Mouse (Mus musculus): ENCODE measurements around the gene Gja4.

- TF ChIP-seq ZNF384 (IDR thresholded peaks at IDR 0.05; ENCODE audit: low read depth, low read length) (no peak), ZC3H11A (IDR thresholded peaks at IDR 0.05; ENCODE audit: borderline replicate concordance, low read depth, low read length) (peak; percentile 51; the same call in 1 of the 2 replicates), CHD2 (IDR thresholded peaks at IDR 0.05; ENCODE audit: low read depth, low read length) (no peak), HCFC1 (IDR thresholded peaks at IDR 0.05; ENCODE audit: borderline replicate concordance, insufficient read depth, low read length) (no peak)
Measured at GRCm38 (mm10) chr4:127324759-127325158, 10.9 kb upstream of the Gja4 start.

All from ES-E14 (cell line).